Mouse (Mus musculus): ENCODE results near the gene Olfr497. TPM values are rescaled to one million over a fixed set of nuclear protein-coding genes. Genes with fewer than 3 reads are reported as not detected.

Olfr497 gene
- not detected for total RNA-seq (2021)
- long read RNA-seq, experiment 1 = 0 reads
- long read RNA-seq, experiment 2 = 0 reads

DNA sequence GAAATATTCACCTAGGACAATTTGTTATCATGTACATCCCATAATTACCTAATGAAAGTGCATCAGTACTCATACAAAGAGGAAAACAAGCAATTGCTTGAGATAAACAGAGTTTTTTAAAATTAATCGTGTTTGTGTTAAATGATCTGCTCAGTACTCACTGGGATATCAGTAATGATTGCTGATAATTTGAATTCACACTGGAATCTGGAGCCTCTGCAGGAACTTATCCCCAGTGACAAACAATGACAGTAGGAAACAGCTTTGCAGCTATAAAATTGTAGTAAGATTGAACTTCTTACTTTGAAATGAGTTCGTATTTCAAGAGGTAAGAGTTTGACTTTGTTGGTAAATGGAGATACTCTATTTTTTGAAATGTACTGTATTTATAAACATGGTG is at the start of gene Olfr497:
TSS of gene Olfr497 (plus strand) at position 301 of the 400 bp plus-strand sequence.
- no peak for DNase-seq (ENCODE audit: low spot score)

DNA sequence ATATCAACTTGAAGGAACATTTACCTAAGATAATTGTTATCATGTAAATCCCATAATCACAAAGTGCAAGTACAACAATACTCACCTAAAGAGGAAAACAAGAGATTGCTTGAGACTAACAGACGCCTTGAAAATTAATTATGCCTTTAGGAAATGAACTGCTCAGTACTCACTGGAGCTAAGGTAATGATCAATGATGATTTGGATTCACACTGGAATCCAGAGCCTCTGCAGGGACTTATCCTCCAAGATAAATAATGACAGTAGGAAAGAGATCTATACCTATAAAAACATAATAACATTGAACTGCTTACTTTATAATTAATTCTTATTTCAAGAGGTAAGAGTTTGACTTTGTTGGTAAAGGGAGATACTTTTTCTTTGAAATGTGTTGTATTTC is 27.4 kb upstream of the Olfr497 start, which contains the start of gene Olfr495:
TSS of gene Olfr495 (plus strand) at position 301 of the 400 bp plus-strand sequence.
- DNase-seq (ENCODE audit: low spot score) = no peak

DNA sequence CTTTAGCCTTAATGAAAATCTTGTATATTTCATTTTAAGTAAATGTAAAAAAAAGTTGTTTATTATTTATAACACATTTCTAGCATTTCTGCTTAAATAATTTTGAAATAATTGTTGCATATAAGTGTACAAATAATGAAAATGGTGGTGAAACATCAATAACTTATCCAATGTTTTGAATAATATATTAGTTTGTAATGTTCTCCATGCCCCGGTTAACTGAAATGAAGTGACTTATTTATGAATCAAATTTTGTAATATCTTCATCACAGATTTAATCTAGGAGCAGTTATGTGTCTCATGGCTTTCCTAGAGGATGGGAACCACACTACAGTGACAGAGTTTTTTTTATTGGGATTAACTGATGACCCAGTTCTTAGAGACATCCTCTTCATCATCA is 44.8 kb downstream of the Olfr497 start, which contains the start of gene Olfr498:
TSS of gene Olfr498 (plus strand) at position 301 of the 400 bp plus-strand sequence.
- DNase-seq (ENCODE audit: low spot score) = no peak

Other genes starting within 250 kb of the Olfr497 start
- gene Olfr486, start 247.7 kb upstream of the Olfr497 start, total RNA-seq (2021) = not detected
- not detected for gene Olfr487, start 205.8 kb upstream of the Olfr497 start, total RNA-seq (2021)
- not detected for gene Olfr488, start 162.1 kb upstream of the Olfr497 start, total RNA-seq (2021)
- not detected for gene Olfr490, start 131.5 kb upstream of the Olfr497 start, total RNA-seq (2021)
- gene Olfr491, start 107.0 kb upstream of the Olfr497 start, total RNA-seq (2021) = not detected
- gene Olfr492, start 96.7 kb upstream of the Olfr497 start, total RNA-seq (2021) = not detected
- gene Olfr493, start 73.4 kb upstream of the Olfr497 start, total RNA-seq (2021) = not detected
- not detected for gene Olfr494, start 55.1 kb upstream of the Olfr497 start, total RNA-seq (2021)
- not detected for gene Olfr495, start 27.3 kb upstream of the Olfr497 start, total RNA-seq (2021)
- gene Olfr498, start 44.9 kb downstream of the Olfr497 start, total RNA-seq (2021) = not detected
- not detected for gene Olfr502, start 104.6 kb downstream of the Olfr497 start, total RNA-seq (2021)
- gene Olfr503, start 124.1 kb downstream of the Olfr497 start, total RNA-seq (2021) = not detected
- gene Olfr504, start 145.4 kb downstream of the Olfr497 start, total RNA-seq (2021) = not detected
- gene Olfr506, start 190.4 kb downstream of the Olfr497 start, total RNA-seq (2021) = not detected
- not detected for gene Olfr507, start 201.4 kb downstream of the Olfr497 start, total RNA-seq (2021)
- not detected for gene Olfr508, start 209.6 kb downstream of the Olfr497 start, total RNA-seq (2021)
- gene Olfr509, start 231.5 kb downstream of the Olfr497 start, total RNA-seq (2021) = not detected
- gene Olfr510, start 246.0 kb downstream of the Olfr497 start, total RNA-seq (2021) = not detected

Measured in gastrocnemius, adult 18-20 months (tissue).